Mouse (Mus musculus): ENCODE results near the gene Phldb3.

Gene Phldb3

DNA sequence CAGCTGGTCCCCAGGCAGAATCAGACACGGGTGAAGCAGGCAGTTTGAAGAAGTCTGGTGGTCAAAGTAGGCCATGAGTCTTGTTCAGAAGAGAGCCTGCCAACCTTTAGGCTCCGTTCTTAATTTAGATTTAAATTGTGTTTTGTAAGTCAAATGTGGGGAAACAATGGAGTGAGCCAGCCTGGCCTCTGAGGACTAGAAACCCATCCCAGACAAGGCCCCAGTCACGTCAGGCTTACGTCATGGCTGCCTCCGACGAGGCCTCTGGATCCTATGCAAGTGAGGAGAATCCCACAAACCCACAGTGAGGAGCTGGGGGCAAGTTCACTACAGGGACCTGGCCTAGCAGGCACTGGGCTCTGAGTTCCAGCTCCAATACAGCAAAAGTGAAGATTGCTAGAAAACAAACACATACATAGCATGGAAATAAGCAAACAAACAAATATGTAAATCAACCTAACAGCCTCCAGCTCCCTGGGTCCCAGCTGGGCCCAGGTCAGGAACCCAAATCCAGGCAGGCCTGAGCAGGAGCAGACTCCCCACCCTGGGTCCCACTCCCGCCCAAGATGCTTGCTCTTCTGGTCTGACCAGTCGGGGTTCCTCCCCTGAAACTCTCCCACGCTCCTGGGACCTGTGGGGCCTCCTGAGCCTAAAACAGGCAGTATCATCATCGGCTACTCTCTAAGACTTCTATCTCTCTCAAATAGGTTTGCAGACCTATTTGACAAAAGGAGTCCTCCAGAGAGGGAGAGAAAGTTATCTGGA lies 19.7 kb downstream of the Phldb3 start:
- no peak for DNase-seq (ENCODE audit: low spot score in 2 of 2)

DNA sequence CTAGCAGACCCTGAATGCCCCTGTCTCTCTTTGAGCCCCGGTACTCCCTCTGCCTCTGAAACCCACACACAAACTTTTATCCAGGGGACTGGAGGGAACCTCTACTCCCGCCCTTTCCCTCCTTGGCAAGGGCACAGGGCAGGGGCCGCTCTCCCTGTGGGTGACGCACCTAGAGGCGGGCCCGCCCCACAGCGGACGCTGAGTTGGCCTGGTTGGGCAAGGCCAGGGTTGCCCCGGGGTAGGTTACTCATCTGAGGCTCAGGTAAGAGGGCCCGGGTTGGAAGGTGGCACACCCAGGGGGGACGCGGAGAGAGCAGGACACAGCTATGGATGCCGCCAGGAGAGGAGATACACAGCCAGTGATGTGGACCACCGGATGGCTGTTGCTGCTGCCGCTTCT lies 25.7 kb downstream of the Phldb3 start, which contains the start of gene Lypd3:
Gene Lypd3 (plus strand): TSS at position 287 of the 400 bp plus-strand sequence.
- no peak for DNase-seq (ENCODE audit: low spot score in 2 of 2)

DNA sequence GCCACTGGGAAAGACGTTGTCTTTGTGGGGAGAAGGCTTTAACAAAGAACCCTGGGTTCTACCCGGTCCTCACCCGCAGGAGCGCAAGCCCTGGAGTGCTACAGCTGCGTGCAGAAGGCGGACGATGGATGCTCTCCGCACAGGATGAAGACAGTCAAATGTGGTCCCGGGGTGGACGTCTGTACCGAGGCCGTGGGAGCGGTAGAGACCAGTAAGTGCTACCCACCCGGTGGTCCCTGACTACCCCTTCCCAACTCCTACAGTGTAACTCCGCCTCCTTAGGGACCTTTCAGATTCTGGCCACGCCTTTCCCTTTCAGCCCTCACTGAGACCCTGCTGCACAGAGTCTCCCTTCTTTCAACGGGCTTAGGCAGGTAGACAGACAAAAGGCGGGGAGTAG lies 26.5 kb downstream of the Phldb3 start:
- DNase-seq (ENCODE audit: low spot score in 2 of 2): no peak

DNA sequence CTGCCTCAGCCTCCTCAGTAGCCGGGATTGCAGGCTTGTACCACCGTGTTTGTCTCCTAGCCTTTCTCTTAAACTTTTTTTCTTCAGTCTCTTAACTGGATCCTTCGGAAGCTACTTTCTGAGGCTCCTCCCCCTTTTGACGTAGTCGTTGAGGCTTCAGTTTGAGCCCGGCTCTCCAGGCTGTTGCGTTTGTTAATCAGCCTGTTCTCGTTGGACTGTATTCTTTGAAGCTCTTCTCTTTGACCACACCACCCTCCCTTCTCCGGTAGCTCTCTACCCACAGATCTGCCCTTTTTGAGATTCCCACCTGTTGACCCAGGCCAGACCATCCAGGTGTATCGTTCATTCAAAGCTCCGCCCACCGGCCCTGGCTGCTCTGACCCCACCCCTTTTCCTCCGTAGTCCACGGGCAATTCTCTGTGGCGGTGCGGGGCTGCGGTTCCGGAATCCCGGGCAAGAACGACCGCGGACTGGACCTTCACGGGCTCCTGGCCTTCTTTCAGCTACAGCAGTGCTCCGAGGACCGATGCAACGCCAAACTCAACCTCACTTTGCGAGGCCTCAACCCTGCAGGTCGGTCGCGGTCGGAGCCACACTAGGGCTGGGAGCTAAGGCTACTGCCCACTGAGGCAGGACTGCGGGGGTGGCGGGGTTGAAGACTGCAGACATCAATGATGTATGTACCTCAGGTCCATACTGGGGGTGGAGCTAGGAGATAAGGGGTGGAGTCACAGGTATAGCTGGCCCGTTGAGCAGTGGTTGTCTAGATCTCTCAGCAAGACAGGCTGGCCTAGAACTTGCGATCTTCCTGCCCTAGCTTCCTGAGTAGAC lies 27.7 kb downstream of the Phldb3 start:
- DNase-seq (ENCODE audit: low spot score in 2 of 2): no peak

DNA sequence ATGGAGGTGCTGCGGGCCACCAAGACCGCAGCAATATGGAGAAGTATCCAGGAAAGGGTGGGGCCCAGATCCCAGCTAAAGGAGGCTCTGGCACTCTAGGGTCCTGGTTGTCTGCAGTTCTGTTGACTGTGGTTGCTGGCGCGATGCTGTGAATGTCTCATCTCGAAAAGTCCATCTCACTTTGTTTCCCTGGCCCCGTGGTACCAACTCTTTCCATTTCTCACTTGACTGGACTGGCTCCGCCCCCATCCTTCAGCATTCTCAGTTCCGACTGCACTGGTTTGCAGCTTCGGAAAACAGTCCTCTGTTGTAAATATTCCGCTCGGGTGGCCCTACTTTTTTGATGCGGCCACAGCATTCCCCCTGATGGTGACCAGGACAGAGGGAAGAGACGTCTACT lies 29.9 kb downstream of the Phldb3 start:
- DNase-seq (ENCODE audit: low spot score in 2 of 2): no peak

DNA sequence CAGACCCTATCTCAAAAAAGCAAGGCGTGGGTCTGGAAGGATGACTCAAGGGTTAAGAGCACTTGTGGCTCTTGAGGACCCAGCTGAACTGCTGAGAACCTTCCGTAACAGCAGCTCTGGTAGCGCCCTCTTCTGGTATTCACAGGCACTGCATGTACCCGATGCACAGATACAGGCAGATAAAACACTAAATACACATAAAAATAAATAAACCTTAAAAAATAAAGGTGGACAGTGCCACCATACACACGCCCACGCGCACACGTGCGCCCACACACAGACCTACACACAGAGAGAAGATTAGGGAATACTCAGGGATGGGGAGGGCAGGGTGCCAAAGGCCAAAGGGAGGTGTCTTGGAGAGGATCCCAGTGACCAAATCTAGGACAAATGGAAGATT lies 31.9 kb downstream of the Phldb3 start:
- peak; percentile 15 to 21 for DNase-seq (ENCODE audit: low spot score in 2 of 2)

DNA sequence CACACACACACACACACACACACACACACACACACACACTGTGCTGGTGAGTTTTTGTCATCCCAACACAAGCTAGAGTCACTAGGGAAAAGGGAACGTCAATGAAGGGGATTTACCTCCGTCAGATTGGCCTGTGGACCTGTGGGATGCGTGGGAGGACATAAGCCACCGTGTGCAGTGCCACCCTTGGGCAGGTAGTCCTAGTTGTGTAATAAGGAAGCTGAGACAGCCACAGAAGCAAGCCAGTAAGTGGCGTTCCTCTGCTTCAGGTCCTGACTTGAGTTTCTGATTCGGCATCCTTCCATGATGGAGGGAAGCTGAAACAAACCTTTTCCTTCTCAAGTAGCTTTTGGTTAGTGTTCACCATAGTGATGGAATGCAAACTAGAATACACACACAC lies 33.9 kb downstream of the Phldb3 start:
- no peak for DNase-seq (ENCODE audit: low spot score in 2 of 2)

DNA sequence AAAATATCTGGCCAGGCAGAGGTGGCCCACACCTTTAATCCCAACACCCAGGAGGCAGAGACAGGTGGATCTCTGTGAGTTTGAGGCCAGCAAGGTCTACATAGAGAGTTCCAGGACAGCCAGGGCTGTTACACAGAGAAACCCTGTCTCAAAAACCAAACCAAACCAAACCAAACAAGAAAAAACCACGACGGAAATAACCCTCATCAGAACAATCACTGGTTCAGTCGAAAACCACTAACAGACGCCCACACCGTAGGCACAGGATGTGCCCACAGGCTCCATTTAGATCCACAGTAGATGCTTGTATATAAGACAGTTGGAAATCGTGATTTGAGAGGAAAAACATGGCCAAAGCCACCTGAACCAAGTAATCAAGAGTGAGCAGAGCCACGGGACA lies 34.4 kb downstream of the Phldb3 start:
- no peak for DNase-seq (ENCODE audit: low spot score in 2 of 2)

DNA sequence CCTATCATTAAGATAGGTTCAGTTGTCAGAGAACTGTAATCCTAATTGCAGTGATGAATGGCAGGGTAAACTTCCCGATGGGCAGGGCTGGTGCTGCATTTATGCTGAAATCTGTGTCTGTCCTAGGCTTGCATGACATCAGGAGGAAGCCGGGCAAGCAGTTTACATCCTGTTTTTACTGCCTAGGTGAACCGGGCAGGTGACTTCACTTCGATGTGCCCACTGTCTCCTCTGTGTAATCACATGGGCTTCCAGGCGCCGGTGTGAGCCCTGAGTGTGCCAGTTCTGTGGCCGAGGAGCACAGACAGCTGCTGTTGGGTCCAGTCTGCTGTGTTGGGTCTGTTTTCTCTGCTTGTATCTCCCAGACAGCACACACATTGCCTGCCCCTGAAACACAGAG lies 35.9 kb downstream of the Phldb3 start:
- DNase-seq (ENCODE audit: low spot score in 2 of 2): no peak

DNA sequence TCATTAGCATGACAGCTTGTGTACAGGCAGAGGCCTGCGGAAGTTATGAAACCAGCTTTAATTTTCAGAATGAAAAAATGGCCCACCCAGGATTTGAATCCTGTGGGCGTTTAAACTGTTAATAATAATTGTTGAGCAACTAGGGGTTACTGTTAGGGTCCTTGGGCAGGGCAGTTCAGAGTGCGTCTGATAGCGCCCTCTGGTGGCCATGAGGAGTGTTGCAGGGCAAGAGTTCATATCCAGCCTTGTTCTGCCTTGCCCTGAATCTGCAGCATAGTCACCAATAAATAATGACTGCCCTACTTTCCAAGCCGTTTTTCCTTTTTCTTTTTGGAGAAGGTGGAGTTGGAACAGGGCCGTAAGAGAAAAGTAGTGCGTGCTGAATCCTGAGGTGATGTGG lies 43.1 kb downstream of the Phldb3 start:
- DNase-seq (ENCODE audit: low spot score in 2 of 2): peak; percentile 13 to 53

DNA sequence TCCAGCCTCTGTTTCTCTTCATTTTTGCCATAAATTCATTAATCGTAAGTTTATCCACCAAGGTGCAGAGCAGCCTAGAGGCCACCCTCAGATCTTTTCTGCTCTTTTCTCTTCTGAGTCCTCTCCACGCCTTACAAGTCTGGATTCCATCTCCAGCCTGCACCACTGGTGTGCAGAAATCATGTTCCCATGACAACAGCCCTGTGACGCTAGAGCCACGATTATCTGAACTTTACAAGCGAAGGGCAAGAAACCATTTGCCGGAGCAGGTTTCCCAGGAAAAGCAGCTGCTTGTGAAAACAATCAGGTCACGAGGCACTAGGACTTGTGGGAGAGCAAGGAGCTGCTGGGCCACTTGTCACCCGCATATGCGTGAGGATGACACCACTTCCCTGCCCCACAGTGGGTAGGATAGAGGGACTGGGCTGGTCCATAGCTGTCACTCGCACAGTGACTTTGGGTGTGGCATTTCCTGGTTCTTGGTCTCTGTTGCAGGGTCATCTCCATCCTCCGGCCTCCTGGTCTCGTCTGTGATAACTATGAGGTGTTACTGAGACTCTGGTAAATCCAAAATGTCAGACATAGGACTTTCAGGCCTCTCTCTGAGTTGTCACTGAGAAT lies 49.3 kb downstream of the Phldb3 start:
- DNase-seq (ENCODE audit: low spot score in 2 of 2): no peak

DNA sequence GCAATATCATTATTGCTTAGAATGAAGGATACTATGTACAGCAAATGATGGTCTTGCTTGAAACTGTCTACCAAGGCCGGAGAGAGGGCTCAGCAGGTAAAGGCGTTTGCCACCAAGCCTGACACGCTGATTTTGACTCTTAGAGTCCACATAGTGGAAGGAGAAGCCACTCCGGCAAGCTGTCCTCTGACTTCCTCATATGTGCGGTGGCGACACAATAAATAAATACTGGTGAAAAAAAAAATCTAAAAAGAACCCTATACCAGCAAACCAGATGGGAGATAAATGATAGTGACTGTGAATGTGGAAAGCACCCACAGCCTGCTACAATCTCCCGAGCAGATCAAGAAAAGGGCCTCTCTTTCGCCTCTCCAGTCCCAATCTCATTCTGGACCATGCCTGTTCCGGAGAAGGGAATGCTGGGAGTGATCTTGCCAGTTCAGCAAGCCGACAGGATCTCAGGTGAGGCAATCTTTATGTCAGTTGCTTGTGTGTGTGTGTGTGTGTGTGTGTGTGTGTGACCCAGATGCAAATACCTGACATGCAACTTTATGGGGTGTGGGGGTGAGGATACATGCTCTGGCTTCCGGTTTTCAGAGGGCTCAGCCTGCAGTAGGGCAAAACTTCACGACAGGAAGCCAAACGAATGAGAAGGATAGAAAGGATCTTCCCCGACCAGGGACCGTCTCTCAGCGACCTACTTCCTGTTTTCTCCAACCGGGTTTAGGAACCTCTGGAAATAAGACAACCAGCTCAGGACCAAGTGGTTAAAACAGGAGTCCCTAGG lies 50.7 kb downstream of the Phldb3 start:
- no peak for DNase-seq (ENCODE audit: low spot score in 2 of 2)

DNA sequence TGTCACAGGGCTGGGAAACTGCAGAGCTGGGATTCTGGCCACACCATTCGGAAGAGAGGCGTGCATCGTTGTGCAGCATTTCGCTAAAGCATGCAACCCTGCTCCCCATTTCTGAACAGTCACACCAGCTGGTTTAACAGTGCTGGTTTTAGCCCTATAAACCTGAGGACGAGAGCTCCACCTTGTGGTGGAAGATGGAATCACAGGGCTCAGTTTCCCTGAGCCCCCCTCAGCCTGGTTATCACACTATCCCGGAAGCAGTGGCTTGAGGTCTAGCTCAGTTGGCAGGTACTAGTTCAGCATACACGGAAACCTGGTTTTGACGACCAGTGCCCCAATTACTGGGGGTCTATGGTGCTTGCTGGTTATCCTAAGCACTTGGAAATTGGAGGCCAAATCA lies 52.0 kb downstream of the Phldb3 start:
- peak; percentile 21 to 36 for DNase-seq (ENCODE audit: low spot score in 2 of 2)

DNA sequence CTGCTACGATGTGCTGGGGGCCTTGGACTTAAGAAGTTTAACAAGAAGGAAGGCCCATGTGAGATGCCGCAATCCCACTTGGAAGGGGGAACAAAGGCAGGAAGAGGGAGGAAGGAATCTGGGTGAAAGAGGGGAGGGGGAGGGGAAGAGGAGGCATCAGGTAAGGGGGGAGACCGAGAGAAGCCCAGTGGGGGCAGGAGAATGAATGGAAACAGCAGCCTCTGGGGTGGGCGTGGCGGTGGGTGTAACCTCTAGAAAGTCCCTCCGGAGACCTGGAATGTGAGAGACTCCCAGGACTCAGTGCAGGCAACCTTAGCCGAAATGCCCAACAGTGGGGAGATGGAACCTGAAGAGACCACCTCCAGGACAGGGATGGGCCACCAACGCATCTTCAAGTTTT lies 53.7 kb downstream of the Phldb3 start:
- no peak for DNase-seq (ENCODE audit: low spot score in 2 of 2)

DNA sequence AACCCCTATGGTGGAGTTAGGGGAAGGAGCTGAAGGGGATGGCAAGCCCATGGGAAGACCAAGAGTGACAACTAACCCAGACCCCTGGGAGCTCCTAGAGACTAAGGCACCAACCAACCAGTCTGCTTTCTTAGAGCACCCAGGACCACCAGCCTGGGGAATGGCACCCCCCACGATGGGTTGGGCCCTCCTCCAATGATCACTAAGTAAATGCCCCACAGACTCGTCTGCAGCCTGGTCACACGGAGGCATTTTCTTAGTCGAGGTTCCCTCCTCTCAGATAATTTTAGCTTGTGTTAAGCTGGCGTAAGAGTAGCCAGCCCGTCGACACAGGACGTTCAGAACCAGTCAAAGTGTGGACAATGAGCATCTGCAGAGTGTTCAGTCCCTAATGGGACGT lies 54.4 kb downstream of the Phldb3 start:
- no peak for DNase-seq (ENCODE audit: low spot score in 2 of 2)

DNA sequence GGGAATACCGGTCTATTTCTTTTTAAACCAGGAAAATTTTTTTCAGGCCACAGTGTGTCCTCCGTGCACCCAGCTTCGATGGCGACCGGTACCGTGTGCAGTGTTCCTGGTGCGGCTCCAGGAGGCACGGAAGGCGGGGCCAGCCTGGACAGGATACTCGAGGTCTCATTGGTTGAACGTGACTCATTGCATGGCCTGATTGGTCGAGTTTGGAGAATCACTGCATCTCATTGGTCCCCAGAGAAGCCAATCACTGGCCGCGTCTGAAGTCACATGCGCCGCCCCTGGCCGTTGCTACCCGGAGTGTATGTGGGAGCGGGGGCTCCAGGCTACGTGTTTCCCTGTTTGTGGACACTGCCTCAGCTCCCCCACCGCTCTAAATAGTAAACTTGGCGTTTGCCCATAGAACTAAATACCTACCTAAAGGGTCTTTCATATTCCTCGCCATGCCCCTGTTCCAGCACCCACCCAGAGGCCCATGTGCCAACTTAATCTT lies 61.4 kb downstream of the Phldb3 start:
- DNase-seq (ENCODE audit: low spot score in 2 of 2): no peak

DNA sequence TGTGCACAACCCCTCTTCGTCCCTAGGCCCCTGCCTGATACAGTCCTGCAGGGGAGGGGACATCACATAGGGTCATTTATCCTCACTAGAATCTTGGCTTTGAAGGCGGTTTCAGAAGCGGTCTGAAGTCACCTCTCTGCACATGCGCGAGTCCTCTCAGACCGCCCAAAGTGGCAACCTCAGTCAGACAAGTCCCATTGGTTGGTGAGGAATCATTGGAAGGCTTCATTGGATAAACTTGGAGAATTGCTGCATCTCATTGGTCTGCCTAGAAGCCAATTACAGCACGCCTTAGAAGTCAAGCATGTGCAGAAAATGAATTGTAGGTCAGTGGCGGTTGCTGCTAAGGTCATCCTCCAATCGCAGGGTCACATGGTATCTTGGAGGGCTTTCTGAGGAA lies 66.0 kb downstream of the Phldb3 start, which contains the start of gene Tex101:
Gene Tex101 (minus strand): TSS at position 101 of the 400 bp plus-strand sequence.
- no peak for DNase-seq (ENCODE audit: low spot score in 2 of 2)
